Mouse (Mus musculus): ENCODE data around the gene Gm21304.
"Not testable (repeated sequence)": the region's sequence is repeated elsewhere in the genome, so short reads cannot be mapped to it uniquely, and the experiment has no call there.

Gm21304 gene

GRCm38 (mm10) chr10:104168215-104168614 lies at the start of gene Gm21304:
TSS of gene Gm21304 (plus strand) at chr10:104168515.
- not testable (repeated sequence) for DNase-seq

DNA sequence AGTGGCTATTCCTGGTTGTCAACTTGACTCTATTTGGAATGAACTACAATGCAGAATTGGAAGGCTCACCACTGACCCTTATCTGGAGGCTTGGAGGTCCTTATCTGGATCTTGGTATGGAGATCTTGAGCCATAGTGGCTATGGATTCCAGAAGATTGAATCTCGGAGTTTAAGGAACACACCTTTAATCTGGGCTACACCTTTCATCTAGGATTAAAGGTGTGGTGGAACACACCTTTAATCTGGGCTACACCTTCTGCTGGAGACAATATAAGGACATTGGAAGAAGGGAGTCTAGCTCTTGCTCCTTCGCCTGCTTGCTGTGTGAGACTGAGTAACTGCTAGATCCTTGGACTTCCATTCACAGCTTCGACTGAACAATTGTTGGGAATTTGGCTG lies 25.6 kb upstream of the Gm21304 start, which contains the start of gene Gm21293:
Gene Gm21293 (plus strand): TSS at position 301 of the 400 bp plus-strand sequence.
- not testable (repeated sequence) for DNase-seq

GRCm38 (mm10) chr10:104151197-104151596 lies 17.1 kb upstream of the Gm21304 start, which contains the start of gene Gm6763:
TSS of gene Gm6763 (plus strand) at chr10:104151497.
- not testable (repeated sequence) for DNase-seq

- not testable (repeated sequence) for DNase-seq
Observed at GRCm38 (mm10) chr10:104159706-104160105, 8.6 kb upstream of the Gm21304 start, which contains the start of gene Gm8764. TSS of gene Gm8764 (plus strand) at chr10:104160006.

- DNase-seq: not testable (repeated sequence)
Observed at GRCm38 (mm10) chr10:104176724-104177123, 8.4 kb downstream of the Gm21304 start, which contains the start of gene Gm21312. TSS of gene Gm21312 (plus strand) at chr10:104177024.

DNA sequence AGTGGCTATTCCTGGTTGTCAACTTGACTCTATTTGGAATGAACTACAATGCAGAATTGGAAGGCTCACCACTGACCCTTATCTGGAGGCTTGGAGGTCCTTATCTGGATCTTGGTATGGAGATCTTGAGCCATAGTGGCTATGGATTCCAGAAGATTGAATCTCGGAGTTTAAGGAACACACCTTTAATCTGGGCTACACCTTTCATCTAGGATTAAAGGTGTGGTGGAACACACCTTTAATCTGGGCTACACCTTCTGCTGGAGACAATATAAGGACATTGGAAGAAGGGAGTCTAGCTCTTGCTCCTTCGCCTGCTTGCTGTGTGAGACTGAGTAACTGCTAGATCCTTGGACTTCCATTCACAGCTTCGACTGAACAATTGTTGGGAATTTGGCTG lies 16.9 kb downstream of the Gm21304 start, which contains the start of gene Gm20765:
Gene Gm20765 (plus strand): TSS at position 301 of the 400 bp plus-strand sequence.
- not testable (repeated sequence) for DNase-seq

DNA sequence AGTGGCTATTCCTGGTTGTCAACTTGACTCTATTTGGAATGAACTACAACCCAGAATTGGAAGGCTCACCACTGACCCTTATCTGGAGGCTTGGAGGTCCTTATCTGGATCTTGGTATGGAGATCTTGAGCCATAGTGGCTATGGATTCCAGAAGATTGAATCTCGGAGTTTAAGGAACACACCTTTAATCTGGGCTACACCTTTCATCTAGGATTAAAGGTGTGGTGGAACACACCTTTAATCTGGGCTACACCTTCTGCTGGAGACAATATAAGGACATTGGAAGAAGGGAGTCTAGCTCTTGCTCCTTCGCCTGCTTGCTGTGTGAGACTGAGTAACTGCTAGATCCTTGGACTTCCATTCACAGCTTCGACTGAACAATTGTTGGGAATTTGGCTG lies 25.4 kb downstream of the Gm21304 start, which contains the start of gene Gm4340:
Gene Gm4340 (plus strand): TSS at position 301 of the 400 bp plus-strand sequence.
- DNase-seq: not testable (repeated sequence)

DNA sequence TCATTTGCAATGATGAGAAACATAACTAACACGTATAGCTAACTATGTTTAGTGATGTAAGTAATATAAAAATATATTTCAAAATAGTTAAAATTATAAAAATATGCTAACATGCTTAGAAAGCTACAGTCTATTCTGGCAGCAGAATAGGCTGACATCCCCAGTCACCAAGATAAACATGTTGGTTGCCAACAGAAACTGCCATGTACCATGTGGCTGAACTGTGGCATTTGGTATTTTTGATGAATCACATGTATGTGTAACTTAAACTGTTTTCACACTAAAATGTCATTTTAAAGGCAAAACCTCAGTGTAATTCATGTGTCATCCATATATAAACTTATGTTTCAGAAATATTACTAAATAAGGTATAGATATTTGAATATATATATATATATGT lies 41.3 kb downstream of the Gm21304 start:
- DNase-seq: no peak

- DNase-seq: no peak
Observed at GRCm38 (mm10) chr10:104210268-104210990, 42.1 kb downstream of the Gm21304 start.

DNA sequence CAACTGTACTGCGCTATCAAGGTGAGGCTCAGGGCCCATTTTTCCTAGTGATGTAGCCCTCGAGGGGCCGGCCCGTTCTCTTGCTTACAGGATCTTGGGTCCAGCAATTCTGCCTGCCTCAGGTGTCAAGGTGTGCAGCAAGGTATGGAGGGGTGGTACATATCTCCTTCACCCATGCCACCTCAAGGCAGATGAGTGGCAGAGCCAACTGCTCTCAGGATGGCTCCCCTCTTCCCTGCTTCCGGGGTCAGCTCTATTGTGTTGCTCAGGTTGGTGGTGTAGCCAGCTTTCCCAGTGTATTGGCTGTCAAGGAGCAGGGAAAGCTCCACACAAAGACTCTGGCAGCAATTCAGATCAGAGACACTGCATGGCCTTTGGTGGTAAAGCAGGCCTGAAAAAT lies 46.2 kb downstream of the Gm21304 start:
- no peak for DNase-seq

Measured in kidney, adult 8-10 months (tissue).